Mouse (Mus musculus) bone marrow, adult 2 months (tissue): ENCODE data around the gene Zbtb16.

Experiments
- CTCF ChIP-seq: fragments of 200-500 bp; IDR thresholded peaks from 2 replicates; pipeline ENCODE4 v1.5.1; 2011; ENCODE audit warnings: low read length, control low read depth; ENCODE audit not compliant: control insufficient read depth, insufficient read depth
- POLR2A ChIP-seq: fragments of 200-500 bp; IDR thresholded peaks from 2 replicates; pipeline ENCODE4 v1.6.1; 2011; ENCODE audit warnings: low read depth, mild to moderate bottlenecking, control low read depth, low read length, borderline replicate concordance; ENCODE audit not compliant: control insufficient read depth

DNA sequence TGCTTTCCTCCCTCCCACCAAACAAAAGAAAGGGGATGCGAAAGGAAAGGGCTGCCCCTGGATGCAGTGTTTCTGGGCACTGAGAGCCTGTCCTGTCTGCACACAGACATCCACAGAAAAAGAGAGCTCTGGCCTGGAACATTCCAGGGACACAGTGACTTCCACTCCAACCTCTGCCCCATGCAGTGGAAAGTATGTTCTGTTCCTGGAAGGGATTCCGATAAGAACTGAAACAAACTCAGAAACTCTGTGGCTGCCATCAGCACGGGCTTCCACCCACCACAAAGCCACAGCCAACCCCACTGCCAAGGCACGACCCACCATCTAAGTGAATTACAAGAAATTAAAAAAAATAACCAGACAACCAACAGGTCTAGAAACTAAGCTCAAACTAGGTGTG lies 52.7 kb downstream of the Zbtb16 start:
- TF ChIP-seq CTCF (no peak), POLR2A (no peak)
